Comparison of ENCODE assay signal across 35 mouse cellular contexts in the genomic region with DNA sequence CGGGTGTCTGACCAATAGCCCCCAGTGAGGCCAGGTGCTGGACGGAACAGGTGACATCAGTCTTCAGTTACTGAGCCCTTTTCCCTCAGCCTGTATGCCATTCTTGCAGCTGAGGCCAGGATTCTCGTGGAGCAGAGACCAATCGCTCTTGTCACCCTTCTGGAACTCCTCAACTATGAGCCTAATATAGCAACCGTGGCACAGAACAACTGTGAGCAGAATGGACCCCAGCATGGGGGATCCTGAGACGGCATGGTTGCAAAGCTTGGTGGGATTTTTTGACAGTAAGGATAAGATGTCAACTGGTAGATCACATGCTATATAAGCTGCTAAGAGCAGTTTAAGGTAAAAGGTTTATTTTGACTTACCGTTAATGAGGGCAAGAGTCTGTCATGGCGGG.
"Had no signal": no experiment of that assay in that cellular context is flagged by ENCODE, and none has a peak within 500 bp of the region (broad histone marks: within the 10 kb centered on the region; RNA-seq: fewer than 3 reads in every experiment).

No protein-coding gene starts in this region.

- DNase-seq: heart, postnatal 10 days; heart, postnatal 14 days; heart, postnatal 36 days; heart, postnatal 4 days; kidney, adult 11 months; kidney, adult 18-20 months; kidney, adult 2 months; kidney, adult 8-10 months; kidney, adult 9 months; kidney, postnatal 10 days; kidney, postnatal 14 days; kidney, postnatal 25 days; kidney, postnatal 36 days; kidney, postnatal 4 days; layer of hippocampus, adult 9-11 months; layer of hippocampus, postnatal 36 days had no signal

- H3K4me1 ChIP-seq: heart, embryonic 12.5 days; heart, embryonic 13.5 days; heart, embryonic 15.5 days; intestine, embryonic 15.5 days had no signal

- H3K36me3 ChIP-seq: heart, embryonic 12.5 days; heart, embryonic 13.5 days; heart, embryonic 15.5 days; hindbrain, embryonic 10.5 days; hindbrain, embryonic 12.5 days; hindbrain, embryonic 13.5 days; hindbrain, embryonic 15.5 days; intestine, embryonic 15.5 days; kidney, embryonic 15.5 days had no signal

- H3K9ac ChIP-seq: heart, embryonic 12.5 days; heart, embryonic 13.5 days; heart, embryonic 15.5 days; hindbrain, embryonic 12.5 days; hindbrain, embryonic 13.5 days; hindbrain, embryonic 14.5 days; hindbrain, embryonic 15.5 days; intestine, embryonic 15.5 days; kidney, embryonic 15.5 days had no signal

- H3K27me3 ChIP-seq: heart, embryonic 12.5 days; heart, embryonic 15.5 days; hindbrain, embryonic 12.5 days; hindbrain, embryonic 15.5 days; intestine, embryonic 15.5 days; kidney, embryonic 15.5 days had no signal

- H3K4me2 ChIP-seq: heart, embryonic 11.5 days; heart, embryonic 12.5 days; heart, embryonic 13.5 days; heart, embryonic 15.5 days; hindbrain, embryonic 12.5 days; hindbrain, embryonic 13.5 days; hindbrain, embryonic 14.5 days; hindbrain, embryonic 15.5 days; intestine, embryonic 15.5 days; kidney, embryonic 15.5 days had no signal

- H3K9me3 ChIP-seq: heart, embryonic 12.5 days; heart, embryonic 13.5 days; heart, embryonic 15.5 days; hindbrain, embryonic 10.5 days; hindbrain, embryonic 12.5 days; hindbrain, embryonic 13.5 days; hindbrain, embryonic 15.5 days; intestine, embryonic 15.5 days; kidney, embryonic 15.5 days had no signal

- H3K4me3 ChIP-seq: heart, embryonic 12.5 days; heart, embryonic 13.5 days; heart, embryonic 15.5 days; hindbrain, embryonic 10.5 days; hindbrain, embryonic 12.5 days; hindbrain, embryonic 13.5 days; hindbrain, embryonic 15.5 days; intestine, embryonic 15.5 days; kidney, embryonic 15.5 days; layer of hippocampus, adult 2 months; left cerebral cortex, adult 2 months had no signal

- ATAC-seq: hindbrain, embryonic 16.5 days; hindbrain, postnatal 0 days; inflammation-experienced regulatory T-cells, adult 6 months; intestine, embryonic 15.5 days; intestine, embryonic 16.5 days; intestine, postnatal 0 days had no signal

- H3K27ac ChIP-seq: heart, embryonic 13.5 days; heart, embryonic 15.5 days; hindbrain, embryonic 10.5 days; hindbrain, embryonic 12.5 days; hindbrain, embryonic 13.5 days; hindbrain, embryonic 14.5 days; hindbrain, embryonic 15.5 days; hindbrain, postnatal 0 days; intestine, embryonic 15.5 days; kidney, embryonic 15.5 days; kidney, postnatal 0 days; layer of hippocampus, adult 2 months; left cerebral cortex, adult 2 months had no signal
